Comparison of ENCODE assay signal across 27 mouse cellular contexts in genomic region chr14:121838161-121838560, GRCm38 (mm10).
"Had no signal": no experiment of that assay in that cellular context is flagged by ENCODE, and none has a peak within 500 bp of the region (broad histone marks: within the 10 kb centered on the region; RNA-seq: fewer than 3 reads in every experiment).

No protein-coding gene starts in this region.

- H3K9me3 ChIP-seq: heart, embryonic 15.5 days; liver, embryonic 15.5 days had no signal

- H3K27ac ChIP-seq: heart, adult 2 months; heart, embryonic 13.5 days; heart, embryonic 15.5 days; hindbrain, embryonic 13.5 days; hindbrain, embryonic 15.5 days; hindbrain, postnatal 0 days; kidney, embryonic 15.5 days; kidney, postnatal 0 days; left cerebral cortex, adult 2 months; limb, embryonic 10.5 days; limb, embryonic 12.5 days; liver, embryonic 13.5 days; liver, embryonic 15.5 days had no signal

- DNase-seq: gastrocnemius, postnatal 14 days; gastrocnemius, postnatal 36 days; heart, adult 2 months; heart, postnatal 14 days; heart, postnatal 36 days; kidney, adult 11 months; kidney, adult 2 months; kidney, adult 9 months; kidney, postnatal 14 days; kidney, postnatal 36 days; layer of hippocampus, adult 9-11 months; liver; liver, embryonic 13.5 days had no signal

- H3K27me3 ChIP-seq: heart, embryonic 13.5 days; heart, embryonic 15.5 days; hindbrain, embryonic 13.5 days; hindbrain, embryonic 15.5 days; kidney, embryonic 15.5 days; limb, embryonic 12.5 days; liver, embryonic 13.5 days; liver, embryonic 15.5 days had no signal

- H3K36me3 ChIP-seq: heart, embryonic 13.5 days; heart, embryonic 15.5 days; hindbrain, embryonic 13.5 days; hindbrain, embryonic 15.5 days; kidney, embryonic 15.5 days; limb, embryonic 10.5 days; limb, embryonic 12.5 days; liver, embryonic 13.5 days; liver, embryonic 15.5 days had no signal

- H3K9ac ChIP-seq: heart, embryonic 13.5 days; heart, embryonic 15.5 days; hindbrain, embryonic 13.5 days; hindbrain, embryonic 15.5 days; kidney, embryonic 15.5 days; limb, embryonic 12.5 days; liver, embryonic 13.5 days; liver, embryonic 15.5 days had no signal

- ATAC-seq: hindbrain, postnatal 0 days; intestine, embryonic 16.5 days had no signal

- H3K4me3 ChIP-seq: heart, adult 2 months; heart, embryonic 13.5 days; heart, embryonic 15.5 days; hindbrain, embryonic 13.5 days; hindbrain, embryonic 15.5 days; kidney, embryonic 15.5 days; left cerebral cortex, adult 2 months; limb, embryonic 10.5 days; limb, embryonic 12.5 days; liver, embryonic 13.5 days; liver, embryonic 15.5 days had no signal

- H3K4me2 ChIP-seq: heart, embryonic 11.5 days; heart, embryonic 13.5 days; heart, embryonic 15.5 days; hindbrain, embryonic 13.5 days; hindbrain, embryonic 15.5 days; kidney, embryonic 15.5 days; limb, embryonic 12.5 days; liver, embryonic 11.5 days; liver, embryonic 13.5 days; liver, embryonic 15.5 days had no signal

- H3K4me1 ChIP-seq: heart, embryonic 13.5 days; heart, embryonic 15.5 days; hindbrain, embryonic 13.5 days; hindbrain, embryonic 15.5 days; kidney, embryonic 15.5 days; limb, embryonic 10.5 days; limb, embryonic 12.5 days; liver, embryonic 13.5 days; liver, embryonic 15.5 days had no signal
